Mouse (Mus musculus): ENCODE data around the gene Eif4e3. TPM values are rescaled to one million over a fixed set of nuclear protein-coding genes. Genes with fewer than 3 reads are reported as not detected.

Gene Eif4e3
- polyA plus RNA-seq, 1 experiment from 2014 or later: 4.3 TPM

- no peak for DNase-seq
Measured at GRCm38 (mm10) chr6:99599229-99599628, 67.3 kb downstream of the Eif4e3 start.

GRCm38 (mm10) chr6:99577040-99577439, 89.5 kb downstream of the Eif4e3 start:
- no peaks in the 10 kb centered on the region for H3K27me3 ChIP-seq (ENCODE audit: insufficient read depth, low read length)
- no peak overlapping the region for H3K9ac ChIP-seq (replicated peaks)
- WGBS (ENCODE audit: insufficient replicate concordance): 43% methylated on average over 6 of the region's 6 CpGs
- no peaks in the 10 kb centered on the region for H3K36me3 ChIP-seq (replicated peaks; ENCODE audit: insufficient read depth, low read length)
- H3K27ac ChIP-seq (ENCODE audit: low read depth): no peak overlapping the region
- no peaks in the 10 kb centered on the region for H3K4me1 ChIP-seq (ENCODE audit: insufficient read depth)
- TF ChIP-seq CTCF (IDR thresholded peaks at IDR 0.05; ENCODE audit: low read depth): no peak
- no peak for DNase-seq
- no peak for ATAC-seq
- H3K4me2 ChIP-seq (ENCODE audit: low read depth, low read length): no peak overlapping the region
- no peak overlapping the region for H3K4me3 ChIP-seq (ENCODE audit: low read depth, low read length)
- H3K9me3 ChIP-seq (ENCODE audit: low read length): no peaks in the 10 kb centered on the region

More at GRCm38 (mm10) chr6:99599229-99599628, 67.3 kb downstream of the Eif4e3 start:
- H3K4me1 ChIP-seq (ENCODE audit: insufficient read depth): no peaks in the 10 kb centered on the region
- H3K4me3 ChIP-seq (ENCODE audit: low read depth, low read length): no peak overlapping the region
- no peak for ATAC-seq
- H3K9me3 ChIP-seq (ENCODE audit: low read length): no peaks in the 10 kb centered on the region
- no peak overlapping the region for H3K4me2 ChIP-seq (ENCODE audit: low read depth, low read length)
- 72% methylated on average over 5 of the region's 5 CpGs for WGBS (ENCODE audit: insufficient replicate concordance)
- no peak overlapping the region for H3K9ac ChIP-seq (replicated peaks)
- H3K36me3 ChIP-seq (replicated peaks; ENCODE audit: insufficient read depth, low read length): no peaks in the 10 kb centered on the region
- no peak overlapping the region for H3K27ac ChIP-seq (ENCODE audit: low read depth)
- H3K27me3 ChIP-seq (ENCODE audit: insufficient read depth, low read length): no peaks in the 10 kb centered on the region
- no peak for TF ChIP-seq EP300 (IDR thresholded peaks at IDR 0.05; ENCODE audit: low read depth)
- TF ChIP-seq CTCF (IDR thresholded peaks at IDR 0.05; ENCODE audit: low read depth): no peak

- no peaks in the 10 kb centered on the region for H3K4me1 ChIP-seq (ENCODE audit: insufficient read depth)
- no peak overlapping the region for H3K27ac ChIP-seq (ENCODE audit: low read depth)
- H3K9me3 ChIP-seq (ENCODE audit: low read length): no peaks in the 10 kb centered on the region
- no peak for DNase-seq
- H3K27me3 ChIP-seq (ENCODE audit: insufficient read depth, low read length): no peaks in the 10 kb centered on the region
- H3K4me2 ChIP-seq (ENCODE audit: low read depth, low read length): no peak overlapping the region
- TF ChIP-seq EP300 (IDR thresholded peaks at IDR 0.05; ENCODE audit: low read depth) (no peak), CTCF (IDR thresholded peaks at IDR 0.05; ENCODE audit: low read depth) (no peak)
- H3K4me3 ChIP-seq (ENCODE audit: low read depth, low read length): no peak overlapping the region
- WGBS (ENCODE audit: insufficient replicate concordance): 59% methylated on average over 6 of the region's 6 CpGs
- ATAC-seq: no peak
- no peak overlapping the region for H3K9ac ChIP-seq (replicated peaks)
- no peaks in the 10 kb centered on the region for H3K36me3 ChIP-seq (replicated peaks; ENCODE audit: insufficient read depth, low read length)
Measured at GRCm38 (mm10) chr6:99575633-99576032, 90.9 kb downstream of the Eif4e3 start.

Other genes starting within 250 kb of the Eif4e3 start
- 18.4 and 18.9 TPM in 2 replicates for gene Foxp1, start 144.1 kb downstream of the Eif4e3 start, polyA plus RNA-seq (2015; fragmentation: Nextera tagmentation; extraction: Ambion mirVana)
- gene Gm20696, start within 50 bp of the Eif4e3 start, polyA plus RNA-seq (2015; fragmentation: Nextera tagmentation; extraction: Ambion mirVana): 0.86 and 1.2 TPM in 2 replicates
- 0.17 and 0.18 TPM in 2 replicates for gene Gpr27, start 25.9 kb upstream of the Eif4e3 start, polyA plus RNA-seq (2015; fragmentation: Nextera tagmentation; extraction: Ambion mirVana)
- 0.40 and 0.52 TPM in 2 replicates for gene Prok2, start 59.6 kb upstream of the Eif4e3 start, polyA plus RNA-seq (2015; fragmentation: Nextera tagmentation; extraction: Ambion mirVana)